In genomic region chr2:11253945-11254344, GRCm38 (mm10) we compare ENCODE assay signal across 9 mouse cellular contexts.
A peak's percentile ranks its signal among the peaks of the same experiment; 100 is the strongest.
DNase-seq lines count a peak whose midpoint lies in the region; ATAC-seq lines count a peak whose summit lies in the region.
"Had no signal": no experiment of that assay in that cellular context is flagged by ENCODE, and none has a peak within 500 bp of the region (broad histone marks: within the 10 kb centered on the region; RNA-seq: fewer than 3 reads in every experiment).

No protein-coding gene starts in this region.

- H3K4me2 ChIP-seq in midbrain, embryonic 15.5 days: no peak overlapping the region

- H3K4me3 ChIP-seq in midbrain, embryonic 15.5 days: no peak overlapping the region
- H3K4me3 ChIP-seq: myocyte had no signal

- no peaks in the 10 kb centered on the region for H3K36me3 ChIP-seq in midbrain, embryonic 15.5 days (replicated peaks)

- H3K27me3 ChIP-seq in midbrain, embryonic 15.5 days (replicated peaks): no peaks in the 10 kb centered on the region

- intact Hi-C loops in heart, postnatal 25 days (cut with DNase I): loop anchor here (1.0 kb wide), 1 partner anchor 141 kb away; no protein-coding TSS in a partner anchor

- no peaks in the 10 kb centered on the region for H3K4me1 ChIP-seq in midbrain, embryonic 15.5 days

- WGBS in midbrain, embryonic 15.5 days: 57% methylated on average over 8 of the region's 8 CpGs

- DNase-seq in heart, adult 18-20 months: peak; percentile 51 to 67
- DNase-seq in heart, postnatal 25 days (ENCODE audit: low spot score): no peak
- peak; percentile 62 to 63 for DNase-seq in B cell, adult 2 months
- DNase-seq in adrenal gland, adult (ENCODE audit: inconsistent age in 2 of 2, low spot score in 1 of 2): peak; percentile 34 to 80
- DNase-seq in forelimb bud, embryonic 11.5 days (ENCODE audit: low read depth, low spot score): peak; percentile 26
- peak; percentile 17 to 31 for DNase-seq in layer of hippocampus, postnatal 10 days (ENCODE audit: low spot score in 2 of 2)
- DNase-seq in ovary, postnatal 36 days (ENCODE audit: low spot score): peak; percentile 8

- no peak overlapping the region for H3K27ac ChIP-seq in midbrain, embryonic 15.5 days

- no peak for ATAC-seq in midbrain, embryonic 15.5 days (replicated peaks)

- H3K9ac ChIP-seq in midbrain, embryonic 15.5 days: no peak overlapping the region

- H3K9me3 ChIP-seq in midbrain, embryonic 15.5 days: no peaks in the 10 kb centered on the region
